16 mouse cellular contexts compared by ENCODE assay signal in the genomic region with DNA sequence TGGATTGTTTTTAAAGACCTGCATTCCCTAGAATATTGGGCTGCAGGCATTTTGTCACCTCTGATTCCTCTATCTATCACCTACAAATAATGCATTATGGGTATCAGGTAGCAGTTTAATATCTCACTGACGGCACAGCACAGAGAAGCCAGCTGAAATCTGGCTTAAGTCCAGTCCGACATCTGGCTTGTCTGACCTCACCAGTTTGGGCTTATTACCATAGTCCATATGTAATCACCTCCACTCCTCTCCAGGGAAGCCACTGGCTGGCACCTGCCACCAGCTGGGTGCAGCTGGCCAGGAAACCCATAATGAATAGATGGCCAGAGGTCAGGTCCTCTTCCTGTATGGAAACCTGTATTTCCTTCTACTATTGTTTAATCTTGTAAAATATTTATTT. TPM values are rescaled to one million over a fixed set of nuclear protein-coding genes. Genes with fewer than 3 reads are reported as not detected.
A peak's percentile ranks its signal among the peaks of the same experiment; 100 is the strongest.
DNase-seq lines count a peak whose midpoint lies in the region; ATAC-seq and TF ChIP-seq lines count a peak whose summit lies in the region.
"Had no signal": no experiment of that assay in that cellular context is flagged by ENCODE, and none has a peak within 500 bp of the region (broad histone marks: within the 10 kb centered on the region; RNA-seq: fewer than 3 reads in every experiment).

No protein-coding gene starts in this region.

- no peak for ATAC-seq in embryonic facial prominence, embryonic 14.5 days (ENCODE audit: low read depth)
- ATAC-seq: forebrain, postnatal 0 days; liver, embryonic 12.5 days had no signal

- peak overlapping the region; percentile 79 for H3K27ac ChIP-seq in embryonic facial prominence, embryonic 14.5 days (replicated peaks; ENCODE audit: low read depth, low read length)
- H3K27ac ChIP-seq: hindbrain, embryonic 14.5 days; liver, embryonic 12.5 days had no signal

- peak; percentile 43 for DNase-seq in heart, postnatal 4 days
- DNase-seq in heart, adult 18-20 months = no peak
- DNase-seq in kidney, postnatal 4 days = peak; percentile 48 to 60
- no peak for DNase-seq in kidney, postnatal 36 days
- DNase-seq in brain, embryonic 14.5 days (ENCODE audit: low read depth) = peak; percentile 24
- peak; percentile 59 for DNase-seq in embryonic facial prominence, embryonic 14.5 days (ENCODE audit: low spot score)
- DNase-seq in natural killer cell, adult 2 months (ENCODE audit: low spot score in 2 of 2) = no peak
- DNase-seq: forebrain, postnatal 0 days; kidney, adult 8-10 months; layer of hippocampus, adult 9-11 months; lung, postnatal 10 days; right cerebral cortex, postnatal 14 days had no signal

- no peaks in the 10 kb centered on the region for H3K27me3 ChIP-seq in embryonic facial prominence, embryonic 14.5 days (replicated peaks; ENCODE audit: control insufficient read depth, insufficient read depth, low read length)
- H3K27me3 ChIP-seq: liver, embryonic 12.5 days had no signal

- H3K36me3 ChIP-seq in embryonic facial prominence, embryonic 14.5 days (ENCODE audit: control insufficient read depth, insufficient read depth, low read length) = 0 out of 2 replicates have a peak, but pooled peaks cover 12% of the 10 kb centered on the region
- H3K36me3 ChIP-seq: liver, embryonic 12.5 days had no signal

- H3K4me1 ChIP-seq in embryonic facial prominence, embryonic 14.5 days (ENCODE audit: control insufficient read depth, insufficient read depth, low read length) = peaks cover 18% of the 10 kb centered on the region

- H3K4me3 ChIP-seq in embryonic facial prominence, embryonic 14.5 days (ENCODE audit: low read depth, low read length) = no peak overlapping the region
- H3K4me3 ChIP-seq: erythroblast, embryonic 14.5 days; liver, embryonic 12.5 days had no signal

- no peak overlapping the region for H3K4me2 ChIP-seq in embryonic facial prominence, embryonic 14.5 days (ENCODE audit: low read depth, low read length)
- H3K4me2 ChIP-seq: hindbrain, embryonic 14.5 days; liver, embryonic 12.5 days had no signal

- no peak for TF ChIP-seq CTCF in brain, embryonic 14.5 days (IDR thresholded peaks at IDR 0.05; ENCODE audit: borderline replicate concordance, extremely low read depth, insufficient read depth, insufficient read length)

- no peaks in the 10 kb centered on the region for H3K9me3 ChIP-seq in embryonic facial prominence, embryonic 14.5 days (ENCODE audit: control insufficient read depth, low read length)
- H3K9me3 ChIP-seq: liver, embryonic 12.5 days had no signal

- no peak for TF ChIP-seq POLR2A in brain, embryonic 14.5 days (IDR thresholded peaks at IDR 0.05; ENCODE audit: borderline replicate concordance, extremely low read depth, insufficient read depth, insufficient read length, poor library complexity, severe bottlenecking)

- WGBS in embryonic facial prominence, embryonic 14.5 days = 35% methylated on average over 2 of the region's 2 CpGs

- no peak overlapping the region for H3K9ac ChIP-seq in embryonic facial prominence, embryonic 14.5 days (ENCODE audit: low read depth, low read length)
- H3K9ac ChIP-seq: forebrain, postnatal 0 days; hindbrain, embryonic 14.5 days; liver, embryonic 12.5 days had no signal

RNA-seq across cellular contexts. Expression of gene Ctdspl, which starts 35.6 kb away (rescaled TPM):
- total RNA-seq in heart, postnatal 4 days (2021) = 10 to 100 TPM; 18.4 to 20.2 TPM
- 10 to 100 TPM; 10.6 to 12.8 TPM for total RNA-seq in heart, adult 18-20 months (2021)
- polyA plus RNA-seq in brain, embryonic 14.5 days (2012; rRNA removed) = 13.8 and 16.0 TPM in 2 replicates
- 17.7 and 17.8 TPM in 2 replicates for polyA plus RNA-seq in embryonic facial prominence, embryonic 14.5 days (2014; fragmentation: Nextera tagmentation; extraction: Ambion mirVana)
- total RNA-seq: monocyte, adult 5-6 weeks had no signal

Comparison
In these comparisons a context has a peak if more than half of its experiments do, and no peak if none do; other contexts are left out.
1. DNase-seq: peak in heart, postnatal 4 days (single experiment), kidney, postnatal 4 days (2 of 2), brain, embryonic 14.5 days (single experiment) and embryonic facial prominence, embryonic 14.5 days (single experiment); none in heart, adult 18-20 months (0 of 2), kidney, postnatal 36 days (0 of 2) and natural killer cell, adult 2 months (0 of 2).